Mouse (Mus musculus) embryonic facial prominence, embryonic 11.5 days (tissue): ENCODE results near the gene Hoxa1. TPM values are rescaled to one million over a fixed set of nuclear protein-coding genes. Genes with fewer than 3 reads are reported as not detected.

Source experiments
- ATAC-seq: fragments of 200-750 bp; cut with Nextera tagmentation; replicated peaks from 2 replicates; pipeline ENCODE4 v1.8.0; 2017; ENCODE audit warnings: low read depth; ENCODE audit not compliant: insufficient number of reproducible peaks, low FRiP score, low TSS enrichment
- DNase-seq: peaks from one replicate; pipeline ENCODE4 v3.0.0-alpha.2; 2015; ENCODE audit warnings: low spot score
- H3K27ac ChIP-seq: fragments of 300-500 bp; sonication (generic); replicated peaks from 2 replicates; pipeline ENCODE4 v1.5.1; 2014; ENCODE audit warnings: mild to moderate bottlenecking, low read depth, low read length, control low read depth
- H3K27me3 ChIP-seq: fragments of 300-500 bp; sonication (generic); 2 replicates; pipeline ENCODE4 v1.6.1; 2014; ENCODE audit warnings: mild to moderate bottlenecking, low read length, moderate library complexity, mixed read lengths; ENCODE audit not compliant: control insufficient read depth, insufficient read depth
- H3K36me3 ChIP-seq: fragments of 300-500 bp; sonication (generic); replicated peaks from 2 replicates; pipeline ENCODE4 v1.6.1; 2014; ENCODE audit warnings: low read depth, mild to moderate bottlenecking, low read length, moderate library complexity, mixed read lengths; ENCODE audit not compliant: control insufficient read depth, insufficient read depth
- H3K4me1 ChIP-seq: fragments of 300-500 bp; sonication (generic); 2 replicates; pipeline ENCODE4 v1.6.1; 2014; ENCODE audit warnings: low read length, mixed read lengths; ENCODE audit not compliant: control insufficient read depth, insufficient read depth
- H3K4me2 ChIP-seq: fragments of 300-500 bp; sonication (generic); 2 replicates; pipeline ENCODE4 v1.6.1; 2014; ENCODE audit warnings: low read depth, mild to moderate bottlenecking, control low read depth, low read length, moderate library complexity
- H3K4me3 ChIP-seq: fragments of 300-500 bp; sonication (generic); 2 replicates; pipeline ENCODE4 v1.5.1; 2014; ENCODE audit warnings: low read depth, low read length, control low read depth
- H3K9ac ChIP-seq: fragments of 300-500 bp; sonication (generic); replicated peaks from 2 replicates; pipeline ENCODE4 v1.6.1; 2014; ENCODE audit warnings: mild to moderate bottlenecking, control low read depth, low read length
- H3K9me3 ChIP-seq: fragments of 300-500 bp; sonication (generic); replicated peaks from 2 replicates; pipeline ENCODE4 v1.6.1; 2016; ENCODE audit warnings: mild to moderate bottlenecking, low read length, inconsistent platforms, mixed read lengths; ENCODE audit not compliant: control insufficient read depth
- WGBS: fragments of 180-500 bp; shearing (Covaris S2); extraction: QIAGEN DNeasy Blood & Tissue Kit; methylation state at CpG from one replicate; pipeline ENCODE4 v1.1.7; 2014; 5-methylcytosine and 5-hydroxymethylcytosine counted together
- polyA plus RNA-seq: library from polyadenylated mRNA; unstranded; fragments of >200 nt; fragmentation: Nextera tagmentation; extraction: Ambion mirVana; gene quantifications from 2 replicates; pipeline ENCODE4 v1.2.1, GENCODE M21; 2014

The Hoxa1 gene
- polyA plus RNA-seq, 1 experiment from 2014 or later = 1.1 TPM

GRCm38 (mm10) chr6:52178918-52179665 is 21.0 kb upstream of the Hoxa1 start:
- Histone ChIP-seq H3K9ac (0 out of 2 replicates have a peak overlapping the region, but pooled peaks have one; percentile 15), H3K9me3 (no peaks in the 10 kb centered on the region), H3K4me2 (no peak overlapping the region), H3K27me3 (peaks cover 94% of the 10 kb centered on the region), H3K4me1 (peaks cover 4% of the 10 kb centered on the region), H3K4me3 (no peak overlapping the region), H3K27ac (no peak overlapping the region), H3K36me3 (no peaks in the 10 kb centered on the region)
- WGBS = 0% methylated on average over 4 of the region's 4 CpGs
- ATAC-seq = no peak
- DNase-seq = no peak

- Histone ChIP-seq H3K9me3 (no peaks in the 10 kb centered on the region), H3K4me1 (peaks cover 4% of the 10 kb centered on the region), H3K4me3 (no peak overlapping the region; the same call in 1 of the 2 replicates), H3K27me3 (peaks cover 86% of the 10 kb centered on the region), H3K4me2 (no peak overlapping the region), H3K9ac (no peak overlapping the region), H3K27ac (no peak overlapping the region), H3K36me3 (no peaks in the 10 kb centered on the region)
- DNase-seq (no peak), ATAC-seq (no peak)
- 1% methylated on average over 9 of the region's 9 CpGs for WGBS
These were observed 19.7 kb upstream of the Hoxa1 start for GRCm38 (mm10) chr6:52177806-52178205.

GRCm38 (mm10) chr6:52177061-52177735 is 19.1 kb upstream of the Hoxa1 start, which contains the start of gene 5730596B20Rik:
5730596B20Rik (plus strand) TSS chr6:52177498.
- Histone ChIP-seq H3K9ac (0 out of 2 replicates have a peak within 1 kb of the TSS, but pooled peaks have one; percentile 28), H3K36me3 (no peaks in the 10 kb centered on the region), H3K9me3 (no peaks in the 10 kb centered on the region), H3K4me2 (peak within 1 kb of the TSS; percentile 10), H3K4me1 (peaks cover 4% of the 10 kb centered on the region), H3K4me3 (peak within 1 kb of the TSS; percentile 15), H3K27me3 (peaks cover 86% of the 10 kb centered on the region), H3K27ac (peak within 1 kb of the TSS; percentile 13; the same call in 1 of the 2 replicates)
- DNase-seq (no peak), ATAC-seq (no peak)
- under 1% methylated on average over 36 of the region's 36 CpGs for WGBS

GRCm38 (mm10) chr6:52176391-52176790 is 18.3 kb upstream of the Hoxa1 start:
- ATAC-seq (no peak), DNase-seq (no peak)
- no peaks in the 10 kb centered on the region for H3K9me3 ChIP-seq
- H3K4me3 ChIP-seq = no peak overlapping the region
- peaks cover 86% of the 10 kb centered on the region for H3K27me3 ChIP-seq
- 2% methylated on average over 6 of the region's 6 CpGs for WGBS
- no peak overlapping the region for H3K9ac ChIP-seq
- H3K36me3 ChIP-seq = no peaks in the 10 kb centered on the region
- no peak overlapping the region for H3K27ac ChIP-seq
- no peak overlapping the region for H3K4me2 ChIP-seq
- H3K4me1 ChIP-seq = peaks cover 4% of the 10 kb centered on the region

GRCm38 (mm10) chr6:52175864-52176263 is 17.7 kb upstream of the Hoxa1 start:
- Histone ChIP-seq H3K4me2 (peak overlapping the region; percentile 10; the same call in 1 of the 2 replicates), H3K9ac (no peak overlapping the region), H3K27ac (0 out of 2 replicates have a peak overlapping the region, but pooled peaks have one; percentile 35), H3K27me3 (peaks cover 86% of the 10 kb centered on the region), H3K36me3 (no peaks in the 10 kb centered on the region), H3K9me3 (no peaks in the 10 kb centered on the region), H3K4me3 (peak overlapping the region; percentile 23), H3K4me1 (peaks cover 4% of the 10 kb centered on the region)
- no peak for DNase-seq
- whole genome bisulfite sequencing = 6% methylated on average over 2 of the region's 35 CpGs
- no peak for ATAC-seq

- Histone ChIP-seq H3K27ac (0 out of 2 replicates have a peak overlapping the region, but pooled peaks have one; percentile 35), H3K4me1 (peaks cover 4% of the 10 kb centered on the region), H3K4me2 (peak overlapping the region; percentile 10; the same call in 1 of the 2 replicates), H3K9ac (0 out of 2 replicates have a peak overlapping the region, but pooled peaks have one; percentile 5), H3K27me3 (peaks cover 87% of the 10 kb centered on the region), H3K4me3 (peak overlapping the region; percentile 23), H3K36me3 (no peaks in the 10 kb centered on the region), H3K9me3 (no peaks in the 10 kb centered on the region)
- ATAC-seq = no peak
- WGBS = under 1% methylated on average over 41 of the region's 41 CpGs
- DNase-seq = no peak
These were observed 17.0 kb upstream of the Hoxa1 start for GRCm38 (mm10) chr6:52174968-52175751.

- H3K9me3 ChIP-seq = no peaks in the 10 kb centered on the region
- no peak overlapping the region for H3K27ac ChIP-seq
- H3K27me3 ChIP-seq = peaks cover 81% of the 10 kb centered on the region
- H3K4me3 ChIP-seq = no peak overlapping the region
- no peak overlapping the region for H3K4me2 ChIP-seq
- peaks cover 4% of the 10 kb centered on the region for H3K4me1 ChIP-seq
- H3K36me3 ChIP-seq = no peaks in the 10 kb centered on the region
- ATAC-seq (no peak), DNase-seq (no peak)
- 0% methylated on average over 4 of the region's 4 CpGs for WGBS
- H3K9ac ChIP-seq = no peak overlapping the region
These were observed 15.5 kb upstream of the Hoxa1 start for GRCm38 (mm10) chr6:52173648-52174047.
